Mouse (Mus musculus) natural killer cell, adult 2 months (primary cell): ENCODE data around the gene Pom121l2.
A peak's percentile ranks its signal among the peaks of the same experiment; 100 is the strongest.

Experiments used
- DNase-seq, 2 experiments: peaks; one replicate each; pipeline ENCODE4 v3.0.0; 2022; ENCODE audit warnings: low spot score in 2 of 2

Pom121l2 gene

GRCm38 (mm10) chr13:21980981-21981802, at the start of gene Pom121l2:
TSS of gene Pom121l2 (plus strand) at chr13:21981194.
- no peak for DNase-seq

GRCm38 (mm10) chr13:21931740-21932139, 49.3 kb upstream of the Pom121l2 start:
- no peak for DNase-seq

- no peak for DNase-seq
Observed at GRCm38 (mm10) chr13:21933626-21934548, 47.1 kb upstream of the Pom121l2 start.

- peak; percentile 60 to 81 for DNase-seq
Observed at GRCm38 (mm10) chr13:21934982-21935791, 45.8 kb upstream of the Pom121l2 start.

GRCm38 (mm10) chr13:21935833-21936232, 45.2 kb upstream of the Pom121l2 start:
- DNase-seq = no peak

GRCm38 (mm10) chr13:21936968-21937367, 44.0 kb upstream of the Pom121l2 start:
- peak; percentile 55 to 82 for DNase-seq

- DNase-seq = peak; percentile 89 to 91
Observed at GRCm38 (mm10) chr13:21940213-21940612, 40.8 kb upstream of the Pom121l2 start.

- DNase-seq = peak; percentile 79 to 86
Observed at GRCm38 (mm10) chr13:21940811-21941321, 40.1 kb upstream of the Pom121l2 start.

GRCm38 (mm10) chr13:21943644-21944043, 37.4 kb upstream of the Pom121l2 start:
- no peak for DNase-seq

GRCm38 (mm10) chr13:21944592-21944925, 36.4 kb upstream of the Pom121l2 start:
- DNase-seq = no peak

- peak; percentile 78 to 80 for DNase-seq
Observed at GRCm38 (mm10) chr13:21944926-21945740, 35.9 kb upstream of the Pom121l2 start, which contains the start of gene Zfp184. TSS of gene Zfp184 (plus strand) at chr13:21945094.

- no peak for DNase-seq
Observed at GRCm38 (mm10) chr13:21969269-21969668, 11.7 kb upstream of the Pom121l2 start.

- no peak for DNase-seq
Observed at GRCm38 (mm10) chr13:21969816-21970215, 11.2 kb upstream of the Pom121l2 start.

GRCm38 (mm10) chr13:21971641-21972040, 9.4 kb upstream of the Pom121l2 start:
- no peak for DNase-seq

GRCm38 (mm10) chr13:21974221-21974725, 6.7 kb upstream of the Pom121l2 start:
- peak; percentile 85 to 91 for DNase-seq

- DNase-seq = peak; percentile 78 to 81
Observed at GRCm38 (mm10) chr13:21974726-21975473, 6.1 kb upstream of the Pom121l2 start.

GRCm38 (mm10) chr13:21981803-21982193, 804 bp downstream of the Pom121l2 start:
- peak in 1 of 2 experiments; percentile 14 for DNase-seq

- no peak for DNase-seq
Observed at GRCm38 (mm10) chr13:21984486-21984885, 3.5 kb downstream of the Pom121l2 start.

GRCm38 (mm10) chr13:21992550-21992949, 11.6 kb downstream of the Pom121l2 start:
- DNase-seq = no peak
